Mouse (Mus musculus) lung, embryonic 15.5 days (tissue): ENCODE results near the gene Gm498. TPM values are rescaled to one million over a fixed set of nuclear protein-coding genes. Genes with fewer than 3 reads are reported as not detected.

Source experiments
- ATAC-seq: fragments of 200-750 bp; cut with Nextera tagmentation; 2 replicates; pipeline ENCODE4 v1.8.0; 2017; ENCODE audit warnings: moderate number of reproducible peaks, borderline replicate concordance; ENCODE audit not compliant: low FRiP score, low TSS enrichment; ENCODE audit errors: extremely low read depth
- H3K27ac ChIP-seq: fragments of 300-500 bp; sonication (generic); 2 replicates; pipeline ENCODE4 v1.5.1; 2015; ENCODE audit warnings: moderate library complexity, mild to moderate bottlenecking, inconsistent platforms
- H3K27me3 ChIP-seq: fragments of 300-500 bp; sonication (generic); 2 replicates; pipeline ENCODE4 v1.6.1; 2015; ENCODE audit warnings: inconsistent platforms
- H3K36me3 ChIP-seq: fragments of 300-500 bp; sonication (generic); 2 replicates; pipeline ENCODE4 v1.6.1; 2015; ENCODE audit warnings: inconsistent platforms
- H3K4me1 ChIP-seq: fragments of 300-500 bp; sonication (generic); 2 replicates; pipeline ENCODE4 v1.6.1; 2015; ENCODE audit warnings: inconsistent platforms
- H3K4me2 ChIP-seq: fragments of 300-500 bp; sonication (generic); 2 replicates; pipeline ENCODE4 v1.6.1; 2015; ENCODE audit warnings: inconsistent platforms, mild to moderate bottlenecking, moderate library complexity
- H3K4me3 ChIP-seq: fragments of 300-500 bp; sonication (generic); 2 replicates; pipeline ENCODE4 v1.5.1; 2015; ENCODE audit warnings: mild to moderate bottlenecking, inconsistent platforms
- H3K9ac ChIP-seq: fragments of 300-500 bp; sonication (generic); 2 replicates; pipeline ENCODE4 v1.6.1; 2015; ENCODE audit warnings: inconsistent platforms
- H3K9me3 ChIP-seq: fragments of 300-500 bp; sonication (generic); 2 replicates; pipeline ENCODE4 v1.6.1; 2016; ENCODE audit warnings: inconsistent platforms
- WGBS: fragments of 180-500 bp; shearing (Covaris S2); methylation state at CpG from one replicate; pipeline ENCODE4 v1.1.7; 2015; 5-methylcytosine and 5-hydroxymethylcytosine counted together
- microRNA-seq: library from miRNA; unstranded; fragments of <30 nt; microRNA quantifications from one replicate; pipeline ENCODE4, GENCODE M21; 2016
- polyA plus RNA-seq: library from polyadenylated mRNA; unstranded; fragments of >200 nt; fragmentation: Nextera tagmentation; extraction: Ambion mirVana; gene quantifications from 2 replicates; pipeline ENCODE4 v1.2.1, GENCODE M21; 2015

Gm498 gene
- polyA plus RNA-seq, 1 experiment from 2014 or later, result not detected

- no peak overlapping the region for H3K27ac ChIP-seq
- H3K36me3 ChIP-seq, result no peaks in the 10 kb centered on the region
- no peak overlapping the region for H3K9ac ChIP-seq
- H3K4me2 ChIP-seq, result no peak overlapping the region
- no peak for ATAC-seq
- no peaks in the 10 kb centered on the region for H3K27me3 ChIP-seq
- 86% methylated on average over 1 of the region's 1 CpGs for WGBS
- H3K4me1 ChIP-seq, result no peaks in the 10 kb centered on the region
- no peaks in the 10 kb centered on the region for H3K9me3 ChIP-seq
- no peak overlapping the region for H3K4me3 ChIP-seq
Observed at GRCm38 (mm10) chr7:143905176-143905575, 38.5 kb downstream of the Gm498 start.

- Histone ChIP-seq H3K4me2 (no peak overlapping the region), H3K4me3 (no peak overlapping the region), H3K36me3 (no peaks in the 10 kb centered on the region), H3K9me3 (no peaks in the 10 kb centered on the region), H3K9ac (no peak overlapping the region), H3K4me1 (no peaks in the 10 kb centered on the region), H3K27me3 (no peaks in the 10 kb centered on the region), H3K27ac (no peak overlapping the region)
- ATAC-seq, result no peak
- WGBS, result 70% methylated on average over 3 of the region's 3 CpGs
Observed at GRCm38 (mm10) chr7:143905606-143906005, 39.0 kb downstream of the Gm498 start.

- Histone ChIP-seq H3K4me1 (no peaks in the 10 kb centered on the region), H3K9ac (no peak overlapping the region), H3K4me3 (no peak overlapping the region), H3K27me3 (no peaks in the 10 kb centered on the region), H3K36me3 (no peaks in the 10 kb centered on the region), H3K27ac (no peak overlapping the region), H3K4me2 (no peak overlapping the region), H3K9me3 (no peaks in the 10 kb centered on the region)
- WGBS, result 78% methylated on average over 8 of the region's 8 CpGs
- no peak for ATAC-seq
Observed at GRCm38 (mm10) chr7:143913611-143914010, 47.0 kb downstream of the Gm498 start.

- no peaks in the 10 kb centered on the region for H3K27me3 ChIP-seq
- H3K4me3 ChIP-seq, result no peak overlapping the region
- peak overlapping the region; percentile 13; the same call in 1 of the 2 replicates for H3K4me2 ChIP-seq
- H3K9ac ChIP-seq, result no peak overlapping the region
- no peaks in the 10 kb centered on the region for H3K4me1 ChIP-seq
- ATAC-seq, result peak; percentile 83
- 56% methylated on average over 3 of the region's 3 CpGs for WGBS
- peak overlapping the region; percentile 72 for H3K27ac ChIP-seq
- H3K9me3 ChIP-seq, result no peaks in the 10 kb centered on the region
- H3K36me3 ChIP-seq, result no peaks in the 10 kb centered on the region
Observed at GRCm38 (mm10) chr7:143919031-143919679, 52.5 kb downstream of the Gm498 start.

GRCm38 (mm10) chr7:143929899-143930298 is 63.3 kb downstream of the Gm498 start:
- no peaks in the 10 kb centered on the region for H3K9me3 ChIP-seq
- H3K27ac ChIP-seq, result no peak overlapping the region
- no peak overlapping the region for H3K4me2 ChIP-seq
- H3K4me1 ChIP-seq, result no peaks in the 10 kb centered on the region
- no peaks in the 10 kb centered on the region for H3K27me3 ChIP-seq
- 61% methylated on average over 1 of the region's 1 CpGs for WGBS
- H3K9ac ChIP-seq, result no peak overlapping the region
- no peaks in the 10 kb centered on the region for H3K36me3 ChIP-seq
- no peak for ATAC-seq
- H3K4me3 ChIP-seq, result no peak overlapping the region

GRCm38 (mm10) chr7:143938647-143939046 is 72.0 kb downstream of the Gm498 start:
- Histone ChIP-seq H3K9ac (no peak overlapping the region), H3K27ac (no peak overlapping the region), H3K27me3 (no peaks in the 10 kb centered on the region), H3K4me2 (no peak overlapping the region), H3K4me1 (no peaks in the 10 kb centered on the region), H3K36me3 (no peaks in the 10 kb centered on the region), H3K9me3 (no peaks in the 10 kb centered on the region), H3K4me3 (no peak overlapping the region)
- no peak for ATAC-seq
- 65% methylated on average over 4 of the region's 4 CpGs for WGBS

- Histone ChIP-seq H3K4me1 (no peaks in the 10 kb centered on the region), H3K9me3 (no peaks in the 10 kb centered on the region), H3K4me3 (no peak overlapping the region), H3K9ac (no peak overlapping the region), H3K27me3 (no peaks in the 10 kb centered on the region), H3K27ac (no peak overlapping the region), H3K4me2 (no peak overlapping the region), H3K36me3 (no peaks in the 10 kb centered on the region)
- WGBS, result 62% methylated on average over 3 of the region's 3 CpGs
- no peak for ATAC-seq
Observed at GRCm38 (mm10) chr7:143939476-143939875, 72.8 kb downstream of the Gm498 start.

- Histone ChIP-seq H3K27me3 (no peaks in the 10 kb centered on the region), H3K4me3 (no peak overlapping the region), H3K27ac (no peak overlapping the region), H3K4me2 (no peak overlapping the region), H3K9me3 (no peaks in the 10 kb centered on the region), H3K36me3 (no peaks in the 10 kb centered on the region), H3K4me1 (no peaks in the 10 kb centered on the region), H3K9ac (no peak overlapping the region)
- no peak; the same call in 1 of the 2 replicates for ATAC-seq
- 72% methylated on average over 14 of the region's 14 CpGs for WGBS
Observed at GRCm38 (mm10) chr7:143942941-143943691, 76.5 kb downstream of the Gm498 start.

GRCm38 (mm10) chr7:143944421-143944980 is 77.9 kb downstream of the Gm498 start:
- no peak overlapping the region for H3K4me3 ChIP-seq
- H3K9ac ChIP-seq, result no peak overlapping the region
- ATAC-seq, result no peak
- H3K27me3 ChIP-seq, result no peaks in the 10 kb centered on the region
- no peaks in the 10 kb centered on the region for H3K9me3 ChIP-seq
- 50% methylated on average over 6 of the region's 6 CpGs for WGBS
- H3K4me2 ChIP-seq, result no peak overlapping the region
- no peaks in the 10 kb centered on the region for H3K36me3 ChIP-seq
- H3K4me1 ChIP-seq, result no peaks in the 10 kb centered on the region
- H3K27ac ChIP-seq, result no peak overlapping the region

Small RNA genes lying within 50 kb of the gene (microRNA-seq; reads per million reads assigned to microRNA genes)
- not detected for gene Mir6404

Other genes with a start within 250 kb of the Gm498 start
- gene Tnfrsf26, start 238.1 kb upstream of the Gm498 start, polyA plus RNA-seq, result 0.33 and 0.44 TPM in 2 replicates
- gene Tnfrsf22, start 217.2 kb upstream of the Gm498 start, polyA plus RNA-seq, result 7.8 and 8.1 TPM in 2 replicates
- gene Tnfrsf23, start 181.0 kb upstream of the Gm498 start, polyA plus RNA-seq, result 1.1 and 1.2 TPM in 2 replicates
- 39.5 and 43.3 TPM in 2 replicates for gene Osbpl5, start 109.9 kb upstream of the Gm498 start, polyA plus RNA-seq
- not detected in 2 replicates for gene Mrgprg, start 99.8 kb upstream of the Gm498 start, polyA plus RNA-seq
- gene Mrgpre, start 82.3 kb upstream of the Gm498 start, polyA plus RNA-seq, result 0.93 and 1.1 TPM in 2 replicates
- gene Nadsyn1, start 44.0 kb upstream of the Gm498 start, polyA plus RNA-seq, result 7.9 and 9.0 TPM in 2 replicates
- 30.4 and 30.9 TPM in 2 replicates for gene Dhcr7, start 43.7 kb upstream of the Gm498 start, polyA plus RNA-seq
- gene Shank2, start 135.1 kb downstream of the Gm498 start, polyA plus RNA-seq, result 1.4 and 1.8 TPM in 2 replicates